Mouse (Mus musculus) heart, embryonic 13.5 days (tissue): ENCODE measurements around the gene Togaram1. TPM values are rescaled to one million over a fixed set of nuclear protein-coding genes. Genes with fewer than 3 reads are reported as not detected.
A peak's percentile ranks its signal among the peaks of the same experiment; 100 is the strongest.

Experiments
- ATAC-seq: fragments of 200-750 bp; cut with Nextera tagmentation; 2 replicates; pipeline ENCODE4 v1.8.0; 2017; ENCODE audit warnings: moderate TSS enrichment; ENCODE audit not compliant: insufficient number of reproducible peaks, low FRiP score, low TSS enrichment; ENCODE audit errors: extremely low read depth
- H3K27ac ChIP-seq: fragments of 300-500 bp; sonication (generic); replicated peaks from 2 replicates; pipeline ENCODE4 v1.5.1; 2015; ENCODE audit warnings: moderate library complexity, mild to moderate bottlenecking, inconsistent platforms
- H3K27me3 ChIP-seq: fragments of 300-500 bp; sonication (generic); replicated peaks from 2 replicates; pipeline ENCODE4 v1.6.1; 2015; ENCODE audit warnings: mild to moderate bottlenecking, inconsistent platforms
- H3K36me3 ChIP-seq: fragments of 300-500 bp; sonication (generic); 2 replicates; pipeline ENCODE4 v1.6.1; 2015; ENCODE audit warnings: mild to moderate bottlenecking, inconsistent platforms
- H3K4me1 ChIP-seq: fragments of 300-500 bp; sonication (generic); 2 replicates; pipeline ENCODE4 v1.6.1; 2015; ENCODE audit warnings: inconsistent platforms
- H3K4me2 ChIP-seq: fragments of 300-500 bp; sonication (generic); 2 replicates; pipeline ENCODE4 v1.6.1; 2015; ENCODE audit warnings: inconsistent platforms, mild to moderate bottlenecking, moderate library complexity
- H3K4me3 ChIP-seq: fragments of 300-500 bp; sonication (generic); 2 replicates; pipeline ENCODE4 v1.5.1; 2015; ENCODE audit warnings: moderate library complexity, mild to moderate bottlenecking, inconsistent platforms
- H3K9ac ChIP-seq: fragments of 300-500 bp; sonication (generic); 2 replicates; pipeline ENCODE4 v1.6.1; 2015; ENCODE audit warnings: inconsistent platforms, mild to moderate bottlenecking, moderate library complexity
- H3K9me3 ChIP-seq: fragments of 300-500 bp; sonication (generic); 2 replicates; pipeline ENCODE4 v1.6.1; 2016; ENCODE audit warnings: inconsistent platforms
- WGBS: fragments of 180-500 bp; shearing (Covaris S2); methylation state at CpG from one replicate; pipeline ENCODE4 v1.1.7; 2015; ENCODE audit warnings: mixed read lengths; 5-methylcytosine and 5-hydroxymethylcytosine counted together
- polyA plus RNA-seq: library from polyadenylated mRNA; unstranded; fragments of >200 nt; fragmentation: Nextera tagmentation; extraction: Ambion mirVana; gene quantifications from 2 replicates; pipeline ENCODE4 v1.2.1, GENCODE M21; 2015

Togaram1 gene
- polyA plus RNA-seq, 1 experiment from 2014 or later: 15.3 TPM

GRCm38 (mm10) chr12:64972063-64972462 lies 6.5 kb downstream of the Togaram1 start:
- H3K4me3 ChIP-seq: peak overlapping the region; percentile 3; the same call in 1 of the 2 replicates
- no peaks in the 10 kb centered on the region for H3K9me3 ChIP-seq
- no peak overlapping the region; the same call in 1 of the 2 replicates for H3K27ac ChIP-seq
- no peaks in the 10 kb centered on the region for H3K27me3 ChIP-seq
- WGBS: 59% methylated on average over 6 of the region's 6 CpGs
- H3K36me3 ChIP-seq: peaks cover 19% of the 10 kb centered on the region; the same call in 1 of the 2 replicates
- peak overlapping the region; percentile 12 for H3K4me2 ChIP-seq
- no peak for ATAC-seq
- H3K4me1 ChIP-seq: peaks cover 44% of the 10 kb centered on the region
- no peak overlapping the region for H3K9ac ChIP-seq

GRCm38 (mm10) chr12:64975558-64975957 lies 10.0 kb downstream of the Togaram1 start:
- Histone ChIP-seq H3K9ac (no peak overlapping the region), H3K27me3 (no peaks in the 10 kb centered on the region), H3K4me2 (no peak overlapping the region), H3K36me3 (peaks cover 47% of the 10 kb centered on the region), H3K9me3 (no peaks in the 10 kb centered on the region), H3K4me3 (no peak overlapping the region), H3K27ac (no peak overlapping the region), H3K4me1 (peaks cover 21% of the 10 kb centered on the region)
- no peak for ATAC-seq
- WGBS: 62% methylated on average over 6 of the region's 6 CpGs

- no peak overlapping the region for H3K9ac ChIP-seq
- H3K27ac ChIP-seq: no peak overlapping the region
- H3K4me1 ChIP-seq: peaks cover 14% of the 10 kb centered on the region
- H3K9me3 ChIP-seq: no peaks in the 10 kb centered on the region
- H3K27me3 ChIP-seq: no peaks in the 10 kb centered on the region
- H3K4me3 ChIP-seq: no peak overlapping the region
- no peak overlapping the region for H3K4me2 ChIP-seq
- ATAC-seq: no peak
- H3K36me3 ChIP-seq: peaks cover 47% of the 10 kb centered on the region
- WGBS: 70% methylated on average over 1 of the region's 1 CpGs
Observed at GRCm38 (mm10) chr12:64976191-64976590, 10.6 kb downstream of the Togaram1 start.

- 82% methylated on average over 1 of the region's 1 CpGs for WGBS
- Histone ChIP-seq H3K27ac (no peak overlapping the region), H3K4me2 (no peak overlapping the region), H3K4me1 (0 out of 2 replicates have a peak, but pooled peaks cover 4% of the 10 kb centered on the region), H3K36me3 (peaks cover 51% of the 10 kb centered on the region), H3K9me3 (no peaks in the 10 kb centered on the region), H3K27me3 (no peaks in the 10 kb centered on the region), H3K4me3 (no peak overlapping the region), H3K9ac (no peak overlapping the region)
- ATAC-seq: no peak
Observed at GRCm38 (mm10) chr12:64977518-64977917, 11.9 kb downstream of the Togaram1 start.

- Histone ChIP-seq H3K4me2 (no peak overlapping the region), H3K9me3 (no peaks in the 10 kb centered on the region), H3K36me3 (peaks cover 83% of the 10 kb centered on the region), H3K9ac (no peak overlapping the region), H3K4me3 (no peak overlapping the region), H3K27ac (no peak overlapping the region), H3K4me1 (no peaks in the 10 kb centered on the region), H3K27me3 (no peaks in the 10 kb centered on the region)
- 90% methylated on average over 3 of the region's 3 CpGs for WGBS
- no peak for ATAC-seq
Observed at GRCm38 (mm10) chr12:65007725-65008124, 42.1 kb downstream of the Togaram1 start.

GRCm38 (mm10) chr12:65022842-65023241 lies 57.2 kb downstream of the Togaram1 start:
- Histone ChIP-seq H3K27ac (no peak overlapping the region), H3K4me3 (no peak overlapping the region), H3K4me2 (no peak overlapping the region), H3K9me3 (no peaks in the 10 kb centered on the region), H3K36me3 (peaks cover 35% of the 10 kb centered on the region), H3K4me1 (no peaks in the 10 kb centered on the region), H3K27me3 (no peaks in the 10 kb centered on the region), H3K9ac (no peak overlapping the region)
- WGBS: 96% methylated on average over 6 of the region's 6 CpGs
- no peak for ATAC-seq

- peak overlapping the region; percentile 78 for H3K4me2 ChIP-seq
- no peaks in the 10 kb centered on the region for H3K9me3 ChIP-seq
- H3K4me1 ChIP-seq: peaks cover 28% of the 10 kb centered on the region
- H3K27ac ChIP-seq: peak overlapping the region; percentile 86; the same call in 1 of the 2 replicates
- no peak for ATAC-seq
- H3K9ac ChIP-seq: peak overlapping the region; percentile 96
- H3K27me3 ChIP-seq: no peaks in the 10 kb centered on the region
- peak overlapping the region; percentile 88 for H3K4me3 ChIP-seq
- H3K36me3 ChIP-seq: peaks cover 2% of the 10 kb centered on the region; the same call in 1 of the 2 replicates
- 49% methylated on average over 8 of the region's 8 CpGs for WGBS
Observed at GRCm38 (mm10) chr12:65035839-65036189, 70.2 kb downstream of the Togaram1 start.

GRCm38 (mm10) chr12:65036190-65036870 lies 70.7 kb downstream of the Togaram1 start, which contains the start of gene Prpf39:
Gene Prpf39 (plus strand): TSS chr12:65036333.
- Histone ChIP-seq H3K4me1 (peaks cover 28% of the 10 kb centered on the region), H3K27me3 (no peaks in the 10 kb centered on the region), H3K9ac (peak within 1 kb of the TSS; percentile 96), H3K4me2 (peak within 1 kb of the TSS; percentile 78), H3K27ac (peak within 1 kb of the TSS; percentile 86), H3K36me3 (peaks cover 2% of the 10 kb centered on the region; the same call in 1 of the 2 replicates), H3K9me3 (no peaks in the 10 kb centered on the region), H3K4me3 (peak within 1 kb of the TSS; percentile 88)
- under 1% methylated on average over 65 of the region's 65 CpGs for WGBS
- ATAC-seq: peak; percentile 90

- H3K9me3 ChIP-seq: no peaks in the 10 kb centered on the region
- peak overlapping the region; percentile 78 for H3K4me2 ChIP-seq
- ATAC-seq: no peak
- WGBS: 12% methylated on average over 18 of the region's 18 CpGs
- peak overlapping the region; percentile 96 for H3K9ac ChIP-seq
- peak overlapping the region; percentile 88 for H3K4me3 ChIP-seq
- peaks cover 5% of the 10 kb centered on the region for H3K36me3 ChIP-seq
- H3K27ac ChIP-seq: peak overlapping the region; percentile 86; the same call in 1 of the 2 replicates
- no peaks in the 10 kb centered on the region for H3K27me3 ChIP-seq
- H3K4me1 ChIP-seq: peaks cover 28% of the 10 kb centered on the region
Observed at GRCm38 (mm10) chr12:65036892-65037545, 71.4 kb downstream of the Togaram1 start.

- peak overlapping the region; percentile 96 for H3K9ac ChIP-seq
- H3K4me3 ChIP-seq: peak overlapping the region; percentile 88
- H3K9me3 ChIP-seq: no peaks in the 10 kb centered on the region
- H3K27me3 ChIP-seq: no peaks in the 10 kb centered on the region
- peaks cover 11% of the 10 kb centered on the region for H3K36me3 ChIP-seq
- H3K4me1 ChIP-seq: peaks cover 28% of the 10 kb centered on the region
- H3K27ac ChIP-seq: no peak overlapping the region
- no peak for ATAC-seq
- H3K4me2 ChIP-seq: peak overlapping the region; percentile 78
- WGBS: 21% methylated on average over 4 of the region's 4 CpGs
Observed at GRCm38 (mm10) chr12:65037546-65037937, 71.9 kb downstream of the Togaram1 start.

GRCm38 (mm10) chr12:65048799-65049198 lies 83.2 kb downstream of the Togaram1 start:
- H3K4me2 ChIP-seq: no peak overlapping the region
- no peaks in the 10 kb centered on the region for H3K9me3 ChIP-seq
- no peak overlapping the region for H3K9ac ChIP-seq
- no peaks in the 10 kb centered on the region for H3K27me3 ChIP-seq
- no peak overlapping the region for H3K4me3 ChIP-seq
- ATAC-seq: no peak
- no peak overlapping the region for H3K27ac ChIP-seq
- H3K36me3 ChIP-seq: peaks cover 61% of the 10 kb centered on the region
- H3K4me1 ChIP-seq: no peaks in the 10 kb centered on the region
